18 mouse cellular contexts compared by ENCODE assay signal in genomic region chr11:17019328-17019727, GRCm38 (mm10). TPM values are rescaled to one million over a fixed set of nuclear protein-coding genes. Genes with fewer than 3 reads are reported as not detected.
DNase-seq lines count a peak whose midpoint lies in the region; ATAC-seq and TF ChIP-seq lines count a peak whose summit lies in the region.
"Had no signal": no experiment of that assay in that cellular context is flagged by ENCODE, and none has a peak within 500 bp of the region (broad histone marks: within the 10 kb centered on the region; RNA-seq: fewer than 3 reads in every experiment).

No protein-coding gene starts in this region.

- H3K36me3 ChIP-seq in kidney, postnatal 0 days (ENCODE audit: insufficient read depth, low read length) = no peaks in the 10 kb centered on the region
- no peaks in the 10 kb centered on the region for H3K36me3 ChIP-seq in kidney, embryonic 16.5 days (ENCODE audit: insufficient read depth, low read length)
- H3K36me3 ChIP-seq in ES-Bruce4 (ENCODE audit: control insufficient read depth, insufficient read depth, low read length, poor library complexity, severe bottlenecking) = no peaks in the 10 kb centered on the region
- H3K36me3 ChIP-seq in heart, embryonic 10.5 days = no peaks in the 10 kb centered on the region
- no peaks in the 10 kb centered on the region for H3K36me3 ChIP-seq in forebrain, embryonic 12.5 days (replicated peaks)
- H3K36me3 ChIP-seq: hindbrain, embryonic 15.5 days; limb, embryonic 13.5 days; midbrain, embryonic 10.5 days had no signal

- no peaks in the 10 kb centered on the region for H3K9me3 ChIP-seq in kidney, postnatal 0 days (replicated peaks; ENCODE audit: low read length)
- H3K9me3 ChIP-seq in kidney, embryonic 16.5 days (ENCODE audit: low read length) = peaks cover 11% of the 10 kb centered on the region
- H3K9me3 ChIP-seq in ES-Bruce4 (replicated peaks; ENCODE audit: control insufficient read depth, insufficient read depth, low read length, poor library complexity, severe bottlenecking) = peaks cover 2% of the 10 kb centered on the region; the same call in 1 of the 2 replicates
- peaks cover 8% of the 10 kb centered on the region for H3K9me3 ChIP-seq in heart, embryonic 10.5 days
- H3K9me3 ChIP-seq in forebrain, embryonic 12.5 days = peaks cover 14% of the 10 kb centered on the region; the same call in 1 of the 2 replicates

- H3K27me3 ChIP-seq in kidney, postnatal 0 days (ENCODE audit: insufficient read depth, low read length) = no peaks in the 10 kb centered on the region
- no peaks in the 10 kb centered on the region for H3K27me3 ChIP-seq in kidney, embryonic 16.5 days (ENCODE audit: insufficient read depth, low read length)
- no peaks in the 10 kb centered on the region for H3K27me3 ChIP-seq in ES-Bruce4 (ENCODE audit: control insufficient read depth, insufficient read depth, low read length, poor library complexity, severe bottlenecking)
- no peaks in the 10 kb centered on the region for H3K27me3 ChIP-seq in heart, embryonic 10.5 days (ENCODE audit: insufficient read depth, poor library complexity, severe bottlenecking)
- no peaks in the 10 kb centered on the region for H3K27me3 ChIP-seq in forebrain, embryonic 12.5 days
- H3K27me3 ChIP-seq: hindbrain, embryonic 15.5 days; limb, embryonic 13.5 days had no signal

- no peak overlapping the region for H3K4me3 ChIP-seq in kidney, postnatal 0 days (replicated peaks; ENCODE audit: low read depth, low read length)
- no peak overlapping the region for H3K4me3 ChIP-seq in kidney, embryonic 16.5 days (ENCODE audit: low read length)
- H3K4me3 ChIP-seq in ES-Bruce4 (ENCODE audit: low read depth, low read length) = no peak overlapping the region
- no peak overlapping the region for H3K4me3 ChIP-seq in heart, embryonic 10.5 days
- no peak overlapping the region for H3K4me3 ChIP-seq in forebrain, embryonic 12.5 days (replicated peaks)
- H3K4me3 ChIP-seq: erythroblast, embryonic 14.5 days; heart, adult 2 months; hindbrain, embryonic 15.5 days; limb, embryonic 13.5 days; midbrain, embryonic 10.5 days; myocyte had no signal

- H3K4me2 ChIP-seq in kidney, postnatal 0 days (ENCODE audit: low read length) = no peak overlapping the region
- no peak overlapping the region for H3K4me2 ChIP-seq in kidney, embryonic 16.5 days (replicated peaks; ENCODE audit: low read depth, low read length)
- H3K4me2 ChIP-seq in forebrain, embryonic 12.5 days = no peak overlapping the region
- H3K4me2 ChIP-seq: hindbrain, embryonic 15.5 days; limb, embryonic 13.5 days had no signal

- WGBS in kidney, postnatal 0 days = 88% methylated on average over 7 of the region's 7 CpGs
- 93% methylated on average over 7 of the region's 7 CpGs for WGBS in kidney, embryonic 16.5 days
- 85% methylated on average over 7 of the region's 7 CpGs for WGBS in heart, embryonic 10.5 days
- 93% methylated on average over 7 of the region's 7 CpGs for WGBS in forebrain, embryonic 12.5 days

- H3K27ac ChIP-seq in kidney, postnatal 0 days = no peak overlapping the region
- H3K27ac ChIP-seq in kidney, embryonic 16.5 days (ENCODE audit: low read length) = no peak overlapping the region
- H3K27ac ChIP-seq in ES-Bruce4 (ENCODE audit: insufficient read depth, low read length) = no peak overlapping the region
- no peak overlapping the region for H3K27ac ChIP-seq in heart, embryonic 10.5 days
- no peak overlapping the region for H3K27ac ChIP-seq in forebrain, embryonic 12.5 days
- H3K27ac ChIP-seq: heart, adult 2 months; hindbrain, embryonic 15.5 days; limb, embryonic 13.5 days; midbrain, embryonic 10.5 days had no signal

- ATAC-seq in kidney, postnatal 0 days (replicated peaks; ENCODE audit: low FRiP score, low read depth) = no peak
- no peak for ATAC-seq in kidney, embryonic 16.5 days (ENCODE audit: low FRiP score, low TSS enrichment)
- ATAC-seq in common myeloid progenitor, adult 5-6 weeks (replicated peaks; ENCODE audit: low read depth, poor library complexity, severe bottlenecking) = peak; percentile 56; the same call in 1 of the 2 replicates
- ATAC-seq in megakaryocyte-erythroid progenitor cell, adult 5-6 weeks (replicated peaks; ENCODE audit: low FRiP score, low TSS enrichment, poor library complexity, severe bottlenecking) = peak; percentile 49; the same call in 1 of the 2 replicates
- ATAC-seq in monocyte, adult 5-6 weeks (replicated peaks; ENCODE audit: insufficient number of reproducible peaks, low FRiP score, low TSS enrichment, poor library complexity, severe bottlenecking) = no peak
- no peak for ATAC-seq in forebrain, embryonic 12.5 days (ENCODE audit: low FRiP score)
- ATAC-seq: forebrain, embryonic 16.5 days had no signal

- no peak overlapping the region for H3K9ac ChIP-seq in kidney, postnatal 0 days (ENCODE audit: low read depth, low read length)
- no peak overlapping the region for H3K9ac ChIP-seq in kidney, embryonic 16.5 days (replicated peaks; ENCODE audit: low read length)
- H3K9ac ChIP-seq in ES-Bruce4 (ENCODE audit: low read depth, poor library complexity, severe bottlenecking) = no peak overlapping the region
- no peak overlapping the region for H3K9ac ChIP-seq in forebrain, embryonic 12.5 days
- H3K9ac ChIP-seq: hindbrain, embryonic 15.5 days; limb, embryonic 13.5 days had no signal

- peak; percentile 7; the same call in 1 of the 2 replicates for TF ChIP-seq CTCF in kidney, postnatal 0 days (IDR thresholded peaks at IDR 0.05; ENCODE audit: low read depth)
- TF ChIP-seq CTCF in ES-Bruce4 (IDR thresholded peaks at IDR 0.05; ENCODE audit: low read depth, low read length) = peak; percentile 39

- no peak for DNase-seq in kidney, postnatal 0 days (ENCODE audit: low spot score)
- no peak for DNase-seq in heart, embryonic 10.5 days (ENCODE audit: low spot score)
- DNase-seq: adrenal gland, postnatal 10 days; cerebellum, adult 9-10 months; heart, adult 2 months; kidney, adult 18-20 months had no signal

- TF ChIP-seq EP300 in ES-Bruce4 (IDR thresholded peaks at IDR 0.05; ENCODE audit: insufficient read depth, low read depth, low read length) = no peak

- no peak for TF ChIP-seq POLR2A in ES-Bruce4 (IDR thresholded peaks at IDR 0.05; ENCODE audit: insufficient read depth, low read length)

- H3K4me1 ChIP-seq in kidney, postnatal 0 days (replicated peaks; ENCODE audit: insufficient read depth, low read length) = no peaks in the 10 kb centered on the region
- H3K4me1 ChIP-seq in kidney, embryonic 16.5 days (ENCODE audit: insufficient read depth, low read length) = no peaks in the 10 kb centered on the region
- no peaks in the 10 kb centered on the region for H3K4me1 ChIP-seq in ES-Bruce4 (ENCODE audit: control insufficient read depth, insufficient read depth, low read length)
- no peaks in the 10 kb centered on the region for H3K4me1 ChIP-seq in heart, embryonic 10.5 days
- H3K4me1 ChIP-seq in forebrain, embryonic 12.5 days = no peaks in the 10 kb centered on the region
- H3K4me1 ChIP-seq: hindbrain, embryonic 15.5 days; limb, embryonic 13.5 days; midbrain, embryonic 10.5 days had no signal

RNA-seq across cellular contexts. Expression of gene Cnrip1, which starts 32.1 kb away (rescaled TPM):
- polyA plus RNA-seq in kidney, postnatal 0 days (2015; fragmentation: Nextera tagmentation; extraction: Ambion mirVana) = 26.7 and 27.1 TPM in 2 replicates
- 31.4 and 32.4 TPM in 2 replicates for polyA plus RNA-seq in kidney, embryonic 16.5 days (2015; fragmentation: Nextera tagmentation; extraction: Ambion mirVana)
- polyA plus RNA-seq in ES-Bruce4 (2011; ENCODE audit: insufficient read depth, insufficient read length, low read depth, missing spikeins) = 0.85 and 1.5 TPM in 2 replicates
- 3.8 and 5.7 TPM in 2 replicates for total RNA-seq in common myeloid progenitor, adult 5-6 weeks (2017)
- total RNA-seq in megakaryocyte-erythroid progenitor cell, adult 5-6 weeks (2014; fragmentation: Nextera tagmentation) = 0.70 and 0.92 TPM in 2 replicates
- total RNA-seq in megakaryocyte-erythroid progenitor cell, adult 5-6 weeks (2017) = 2.0 and 2.7 TPM in 2 replicates
- 2.0 to 15.1 TPM (median 3.2 TPM) in 3 replicates for total RNA-seq in monocyte, adult 5-6 weeks (2017)
- polyA plus RNA-seq in heart, embryonic 10.5 days (2016; fragmentation: Nextera tagmentation; extraction: Ambion mirVana) = 7.2 and 12.7 TPM in 2 replicates
- polyA plus RNA-seq in forebrain, embryonic 12.5 days (2016; fragmentation: Nextera tagmentation; extraction: Ambion mirVana) = 31.1 and 33.2 TPM in 2 replicates
- polyA plus RNA-seq: erythroblast, embryonic 14.5 days had no signal

RNA-seq across cellular contexts. Expression of gene Plek, which starts 32.9 kb away (rescaled TPM):
- polyA plus RNA-seq in kidney, postnatal 0 days (2015; fragmentation: Nextera tagmentation; extraction: Ambion mirVana) = 1.2 and 1.4 TPM in 2 replicates
- polyA plus RNA-seq in kidney, embryonic 16.5 days (2015; fragmentation: Nextera tagmentation; extraction: Ambion mirVana) = 1.6 TPM in 2 replicates
- polyA plus RNA-seq in ES-Bruce4 (2011; ENCODE audit: insufficient read depth, insufficient read length, low read depth, missing spikeins) = not detected in 2 replicates
- total RNA-seq in common myeloid progenitor, adult 5-6 weeks (2017) = 144 and 147 TPM in 2 replicates
- total RNA-seq in megakaryocyte-erythroid progenitor cell, adult 5-6 weeks (2014; fragmentation: Nextera tagmentation) = 1.7 and 10.1 TPM in 2 replicates
- total RNA-seq in megakaryocyte-erythroid progenitor cell, adult 5-6 weeks (2017) = 27.3 and 65.3 TPM in 2 replicates
- total RNA-seq in monocyte, adult 5-6 weeks (2017) = 730 to 802 TPM (median 760 TPM) in 3 replicates
- 5.6 and 10.6 TPM in 2 replicates for polyA plus RNA-seq in heart, embryonic 10.5 days (2016; fragmentation: Nextera tagmentation; extraction: Ambion mirVana)
- polyA plus RNA-seq in forebrain, embryonic 12.5 days (2016; fragmentation: Nextera tagmentation; extraction: Ambion mirVana) = 3.7 and 4.4 TPM in 2 replicates

Comparison
In these comparisons a context has a peak if more than half of its experiments do, and no peak if none do; other contexts are left out.
1. ATAC-seq: peak in common myeloid progenitor, adult 5-6 weeks (single experiment) and megakaryocyte-erythroid progenitor cell, adult 5-6 weeks (single experiment); none in kidney, postnatal 0 days (single experiment), kidney, embryonic 16.5 days (single experiment), monocyte, adult 5-6 weeks (single experiment) and forebrain, embryonic 12.5 days (single experiment).